Mouse (Mus musculus) hindbrain, embryonic 12.5 days (tissue): ENCODE measurements around the gene Rergl. TPM values are rescaled to one million over a fixed set of nuclear protein-coding genes. Genes with fewer than 3 reads are reported as not detected.

Experiments
- polyA plus RNA-seq: library from polyadenylated mRNA; unstranded; fragments of >200 nt; fragmentation: Nextera tagmentation; extraction: Ambion mirVana; gene quantifications from 2 replicates; pipeline ENCODE4 v1.2.1, GENCODE M21; 2016

Gene Rergl
- polyA plus RNA-seq, 1 experiment from 2014 or later = not detected

Other genes with a start within 250 kb of the Rergl start
- 0.39 and 0.42 TPM in 2 replicates for gene Pik3c2g, start 85.2 kb upstream of the Rergl start, polyA plus RNA-seq